Mouse (Mus musculus) frontal cortex, postnatal 14 days (tissue): ENCODE measurements at regions not wholly inside any gene's neighbourhood (a gene's known extent, or its start where the extent isn't known, plus 50 kb on each side); places are given as distances from the start of the nearest gene placed in this dataset.

Experiments used
- DNase-seq, 2 experiments: peaks; one replicate each; pipeline ENCODE4 v3.0.0; 2022; ENCODE audit warnings: low spot score in 2 of 2

DNA sequence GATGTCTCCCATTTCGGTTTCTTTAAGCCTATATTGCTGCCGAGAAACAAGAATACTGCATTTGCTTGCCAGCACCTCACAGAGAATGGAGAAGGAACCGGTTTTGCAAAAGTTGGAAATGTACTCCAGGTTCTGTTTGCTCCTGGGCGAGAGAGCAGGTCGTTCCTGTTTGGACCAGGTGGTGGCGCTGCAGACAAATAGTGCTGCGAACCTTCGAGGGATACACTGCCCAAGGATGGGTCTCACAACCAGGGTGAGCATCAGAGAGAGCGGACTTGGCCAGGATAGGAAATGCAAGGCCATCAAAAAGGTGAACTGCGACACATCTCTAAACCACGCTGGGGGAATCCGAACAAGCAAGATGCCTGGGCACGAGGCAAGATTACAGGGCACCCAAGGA, 54.0 kb upstream of the Ets2 start:
- peak; percentile 55 to 86 for DNase-seq

DNA sequence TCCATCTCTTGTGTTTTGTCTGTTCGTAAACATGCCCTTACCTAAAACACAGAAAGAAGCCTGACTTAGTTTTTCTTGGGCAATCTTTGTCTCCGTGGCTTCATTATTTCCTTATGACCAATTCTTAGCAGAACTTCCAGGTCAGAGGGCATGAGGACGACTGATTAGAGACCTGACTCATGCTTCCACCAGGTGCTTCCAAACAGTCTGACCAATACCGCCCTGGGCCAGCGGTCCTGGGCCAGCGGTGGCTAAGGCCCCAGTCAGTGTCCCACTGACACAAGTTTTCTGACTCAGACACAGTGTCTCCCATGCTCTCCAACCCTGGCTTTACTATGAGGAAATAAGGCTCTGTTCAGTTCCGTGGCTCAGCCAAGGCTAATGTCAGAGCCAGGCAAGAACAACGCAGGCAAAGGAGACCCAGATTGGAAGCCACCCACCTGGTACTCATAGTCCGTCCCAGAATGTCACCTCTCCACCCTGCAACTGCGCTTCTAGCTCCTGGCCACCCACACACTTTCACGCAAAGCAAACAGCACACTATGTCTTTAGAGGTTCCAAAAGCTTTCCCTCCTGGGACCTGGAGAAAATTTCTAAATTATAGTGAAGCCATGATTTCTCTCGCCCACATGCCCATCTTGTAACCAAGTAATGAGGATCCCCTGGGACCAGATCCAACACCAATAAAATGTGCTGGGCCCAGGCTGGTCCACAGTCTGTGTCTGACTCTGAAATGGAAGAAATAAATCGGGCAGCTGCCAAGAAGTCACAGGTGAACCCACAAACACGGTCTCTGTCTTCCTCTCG, 56.6 kb upstream of the Erg start:
- no peak for DNase-seq

DNA sequence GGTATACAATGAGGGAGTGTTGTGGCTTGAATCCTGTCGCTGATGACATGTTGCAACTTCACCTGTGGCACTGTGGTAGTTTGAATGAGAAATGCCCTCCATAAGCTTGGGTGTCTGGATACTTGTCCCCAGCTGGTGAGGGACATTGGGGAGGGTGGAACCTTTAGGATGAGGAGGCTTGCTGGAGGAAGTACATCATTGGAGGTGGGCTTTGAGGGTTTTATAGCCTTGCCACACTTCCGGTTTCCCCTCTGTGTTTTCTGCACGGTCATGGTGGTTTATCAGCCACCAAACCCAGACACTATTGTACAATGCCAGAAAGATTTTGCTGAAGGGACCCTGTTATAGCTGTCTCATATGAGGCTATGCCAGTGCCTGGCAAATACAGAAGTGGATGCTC, 54.3 kb upstream of the Erg start:
- DNase-seq = no peak

DNA sequence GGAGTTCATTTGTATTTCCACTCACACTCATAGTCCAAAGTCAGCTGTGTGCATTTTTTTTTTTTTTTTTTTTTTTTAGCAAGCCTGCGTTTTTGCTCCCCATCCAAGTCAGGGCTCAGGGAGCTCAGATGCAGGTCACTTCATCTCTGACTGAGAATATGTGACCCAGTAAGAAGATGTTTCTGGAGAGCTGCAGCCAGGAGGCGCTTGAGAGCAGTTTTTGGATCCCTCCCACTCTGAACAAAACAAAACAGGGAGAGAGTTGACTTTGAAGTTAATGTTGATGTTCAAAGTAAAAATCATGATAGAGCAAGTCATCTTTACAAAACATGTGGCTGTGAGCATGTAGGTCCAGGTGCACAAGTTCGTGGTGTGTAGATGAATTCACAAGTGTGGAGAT, 53.3 kb upstream of the Erg start:
- no peak for DNase-seq

DNA sequence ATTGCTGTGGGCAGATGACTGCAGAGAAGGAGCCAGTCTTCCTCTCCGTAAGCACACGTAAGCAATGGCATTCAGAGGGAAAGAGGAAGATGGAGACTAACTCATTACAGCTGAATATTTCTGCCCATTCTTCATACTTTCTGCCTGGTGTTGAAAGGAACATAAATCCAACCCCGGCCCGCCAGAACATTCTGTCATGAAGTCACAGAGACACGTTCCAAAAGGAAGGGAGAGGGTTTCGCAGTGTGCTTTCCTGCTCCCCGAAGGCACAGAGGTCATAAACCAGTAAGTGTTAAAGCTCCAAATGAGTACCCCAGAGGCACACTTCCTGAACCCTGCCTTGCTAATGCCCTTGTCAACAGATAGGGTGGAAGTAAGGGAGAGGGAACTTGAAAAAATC, 51.5 kb upstream of the Erg start:
- no peak for DNase-seq

DNA sequence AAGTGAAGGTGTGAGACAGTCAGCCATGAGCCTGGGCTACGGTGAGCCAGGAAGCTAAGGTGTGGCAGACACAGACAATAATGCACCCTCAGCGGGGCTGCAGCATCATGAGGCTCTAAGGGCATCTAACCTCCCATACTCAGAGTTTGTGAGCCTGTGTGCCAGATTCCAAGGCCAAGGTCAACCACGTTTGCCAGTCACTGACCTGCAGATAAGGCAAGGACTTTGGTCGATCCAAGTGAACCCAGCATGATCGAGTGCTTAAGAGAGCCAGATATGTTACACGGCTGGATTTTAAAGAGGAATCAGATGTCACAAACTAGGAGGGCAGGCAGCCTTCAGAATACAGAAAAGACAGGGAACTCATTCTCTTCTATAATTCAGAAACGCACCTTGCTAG, 50.2 kb upstream of the Erg start:
- DNase-seq = no peak
